Mouse (Mus musculus) cerebellum, postnatal 36 days (tissue): ENCODE data around the gene Traf4.
"Not testable (repeated sequence)": the region's sequence is repeated elsewhere in the genome, so short reads cannot be mapped to it uniquely, and the experiment has no call there.

Source experiments
- DNase-seq, 2 experiments: peaks; one replicate each; pipeline ENCODE4 v3.0.0; 2021 to 2022; ENCODE audit warnings: mixed read lengths in 2 of 2

Gene Traf4

GRCm38 (mm10) chr11:78136132-78136531, 29.3 kb downstream of the Traf4 start:
- DNase-seq, result no peak

- DNase-seq, result not testable (repeated sequence)
Observed at GRCm38 (mm10) chr11:78135314-78135713, 30.1 kb downstream of the Traf4 start.

GRCm38 (mm10) chr11:78134344-78134743, 31.0 kb downstream of the Traf4 start:
- no peak for DNase-seq

- no peak for DNase-seq
Observed at GRCm38 (mm10) chr11:78133915-78134314, 31.5 kb downstream of the Traf4 start.

GRCm38 (mm10) chr11:78129458-78129857, 35.9 kb downstream of the Traf4 start:
- no peak for DNase-seq

- DNase-seq, result no peak
Observed at GRCm38 (mm10) chr11:78126739-78127138, 38.6 kb downstream of the Traf4 start.

- DNase-seq, result no peak
Observed at GRCm38 (mm10) chr11:78125691-78126090, 39.7 kb downstream of the Traf4 start.

GRCm38 (mm10) chr11:78123782-78124181, 41.6 kb downstream of the Traf4 start:
- DNase-seq, result no peak

- DNase-seq, result no peak
Observed at GRCm38 (mm10) chr11:78122815-78123214, 42.6 kb downstream of the Traf4 start.

- peak; percentile 9 to 19 for DNase-seq
Observed at GRCm38 (mm10) chr11:78121176-78121575, 44.2 kb downstream of the Traf4 start.

GRCm38 (mm10) chr11:78119898-78120297, 45.5 kb downstream of the Traf4 start:
- DNase-seq, result no peak

GRCm38 (mm10) chr11:78118467-78118866, 46.9 kb downstream of the Traf4 start:
- no peak for DNase-seq

GRCm38 (mm10) chr11:78116146-78116410, 49.3 kb downstream of the Traf4 start:
- no peak for DNase-seq

GRCm38 (mm10) chr11:78115367-78116145, 49.8 kb downstream of the Traf4 start:
- DNase-seq, result peak; percentile 90 to 95

GRCm38 (mm10) chr11:78114676-78115366, 50.6 kb downstream of the Traf4 start:
- DNase-seq, result no peak

- DNase-seq, result no peak
Observed at GRCm38 (mm10) chr11:78113616-78114015, 51.8 kb downstream of the Traf4 start.
